Mouse (Mus musculus) kidney, embryonic 14.5 days (tissue): ENCODE data around the gene Alkbh4. TPM values are rescaled to one million over a fixed set of nuclear protein-coding genes. Genes with fewer than 3 reads are reported as not detected.

Source experiments
- ATAC-seq: fragments of 200-750 bp; cut with Nextera tagmentation; 2 replicates; pipeline ENCODE4 v1.8.0; 2017; ENCODE audit warnings: moderate number of reproducible peaks, mild to moderate bottlenecking, moderate TSS enrichment, moderate library complexity; ENCODE audit not compliant: low FRiP score, low TSS enrichment
- H3K27ac ChIP-seq: fragments of 300-500 bp; sonication (generic); 2 replicates; pipeline ENCODE4 v1.5.1; 2014; ENCODE audit warnings: low read depth, mild to moderate bottlenecking, low read length, moderate library complexity, mixed read lengths
- H3K27me3 ChIP-seq: fragments of 300-500 bp; sonication (generic); 2 replicates; pipeline ENCODE4 v1.6.1; 2014; ENCODE audit warnings: mild to moderate bottlenecking, low read length; ENCODE audit not compliant: control insufficient read depth, insufficient read depth
- H3K36me3 ChIP-seq: fragments of 300-500 bp; sonication (generic); 2 replicates; pipeline ENCODE4 v1.6.1; 2014; ENCODE audit warnings: low read length, mixed read lengths; ENCODE audit not compliant: control insufficient read depth, insufficient read depth
- H3K4me1 ChIP-seq: fragments of 300-500 bp; sonication (generic); 2 replicates; pipeline ENCODE4 v1.6.1; 2014; ENCODE audit warnings: low read length, mixed read lengths; ENCODE audit not compliant: control insufficient read depth, insufficient read depth
- H3K4me2 ChIP-seq: fragments of 300-500 bp; sonication (generic); replicated peaks from 2 replicates; pipeline ENCODE4 v1.6.1; 2014; ENCODE audit warnings: low read depth, mild to moderate bottlenecking, low read length
- H3K4me3 ChIP-seq: fragments of 300-500 bp; sonication (generic); 2 replicates; pipeline ENCODE4 v1.5.1; 2014; ENCODE audit warnings: mild to moderate bottlenecking, low read length
- H3K9ac ChIP-seq: fragments of 300-500 bp; sonication (generic); 2 replicates; pipeline ENCODE4 v1.6.1; 2014; ENCODE audit warnings: low read depth, mild to moderate bottlenecking, low read length, moderate library complexity
- H3K9me3 ChIP-seq: fragments of 300-500 bp; sonication (generic); 2 replicates; pipeline ENCODE4 v1.6.1; 2016; ENCODE audit warnings: low read length; ENCODE audit not compliant: control insufficient read depth
- WGBS: fragments of 180-500 bp; shearing (Covaris S2); extraction: QIAGEN DNeasy Blood & Tissue Kit; methylation state at CpG from one replicate; pipeline ENCODE4 v1.1.7; 2014; 5-methylcytosine and 5-hydroxymethylcytosine counted together
- polyA plus RNA-seq: library from polyadenylated mRNA; unstranded; fragments of >200 nt; fragmentation: Nextera tagmentation; extraction: Ambion mirVana; gene quantifications from 2 replicates; pipeline ENCODE4 v1.2.1, GENCODE M21; 2014

Alkbh4 gene
- polyA plus RNA-seq, result 12.5 and 16.0 TPM in 2 replicates

- Histone ChIP-seq H3K4me3 (peak within 1 kb of the TSS; percentile 87), H3K9me3 (no peaks in the 10 kb centered on the region), H3K9ac (peak within 1 kb of the TSS; percentile 79), H3K27me3 (no peaks in the 10 kb centered on the region), H3K27ac (peak within 1 kb of the TSS; percentile 43; the same call in 1 of the 2 replicates), H3K36me3 (peaks cover 52% of the 10 kb centered on the region), H3K4me1 (peaks cover 3% of the 10 kb centered on the region; the same call in 1 of the 2 replicates), H3K4me2 (peak within 1 kb of the TSS; percentile 74)
- ATAC-seq, result peak; percentile 90
- under 1% methylated on average over 59 of the region's 60 CpGs for WGBS
These were observed at the start of gene Alkbh4, which contains the start of gene Lrwd1 for GRCm38 (mm10) chr5:136135571-136136291. Gene Alkbh4, plus strand, starts transcription at chr5:136136146. Gene Lrwd1, minus strand, starts transcription at chr5:136136074.

DNA sequence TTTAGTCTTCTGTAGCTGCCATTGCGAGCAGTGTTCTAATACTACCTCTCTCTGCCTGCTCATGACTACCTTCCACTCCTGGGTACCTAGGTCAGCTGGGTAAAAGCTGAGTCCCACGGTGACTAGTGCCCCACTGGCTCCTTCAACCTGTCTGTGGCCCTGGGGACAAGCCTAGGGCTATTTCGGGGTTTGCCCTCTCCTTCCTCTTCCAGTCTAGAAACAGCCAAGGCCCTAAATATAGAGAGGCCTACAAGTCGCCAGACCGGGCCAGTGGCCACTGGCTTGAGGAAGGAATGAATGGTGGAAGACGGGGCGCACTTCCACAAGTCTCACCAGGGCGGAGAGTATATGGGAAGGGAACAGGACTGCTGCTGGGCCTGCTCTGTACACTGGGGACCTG is 49.7 kb upstream of the Alkbh4 start:
- H3K27ac ChIP-seq, result no peak overlapping the region
- H3K4me1 ChIP-seq, result peaks cover 13% of the 10 kb centered on the region
- no peaks in the 10 kb centered on the region for H3K9me3 ChIP-seq
- 94% methylated on average over 8 of the region's 8 CpGs for WGBS
- ATAC-seq, result no peak
- 0 out of 2 replicates have a peak, but pooled peaks cover 6% of the 10 kb centered on the region for H3K36me3 ChIP-seq
- H3K9ac ChIP-seq, result no peak overlapping the region
- no peaks in the 10 kb centered on the region for H3K27me3 ChIP-seq
- no peak overlapping the region for H3K4me3 ChIP-seq
- H3K4me2 ChIP-seq, result no peak overlapping the region

DNA sequence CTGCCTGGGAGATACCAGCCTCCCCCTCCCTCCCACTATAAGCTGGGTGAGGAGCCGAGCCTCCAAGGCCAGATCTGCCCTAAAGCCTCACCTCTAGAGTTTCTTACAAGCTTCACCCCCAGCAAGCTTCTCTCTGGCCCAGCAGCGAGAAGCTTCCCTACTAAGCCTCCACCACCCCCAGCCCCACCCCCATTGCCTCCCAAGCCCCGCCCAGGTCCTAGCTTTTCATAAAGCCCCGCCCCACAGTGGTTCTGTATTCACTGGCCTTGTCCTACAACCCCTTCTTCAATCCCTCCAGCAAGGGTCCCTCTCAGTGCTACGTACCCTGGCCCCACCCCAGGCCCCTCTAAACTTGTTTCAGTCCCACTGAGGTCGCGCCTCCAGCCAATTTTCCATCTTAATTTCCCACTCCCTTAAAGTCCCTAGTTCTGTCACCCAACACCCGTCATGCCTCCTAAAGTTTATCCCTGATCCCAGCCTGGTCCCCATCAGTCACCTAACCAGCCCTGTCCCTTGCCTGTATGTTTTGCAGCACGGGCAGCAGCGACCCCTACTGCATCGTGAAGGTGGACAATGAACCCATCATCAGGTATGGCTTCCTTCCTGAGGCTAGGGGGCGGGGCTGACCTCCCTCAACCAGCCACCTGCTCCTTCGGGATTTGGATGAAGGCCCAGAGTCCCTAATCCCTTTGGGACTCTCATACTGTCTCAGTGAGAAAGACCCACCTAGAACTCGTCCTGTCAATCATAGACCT is 46.9 kb upstream of the Alkbh4 start:
- no peak overlapping the region for H3K9ac ChIP-seq
- no peaks in the 10 kb centered on the region for H3K9me3 ChIP-seq
- H3K27me3 ChIP-seq, result no peaks in the 10 kb centered on the region
- H3K4me2 ChIP-seq, result no peak overlapping the region
- H3K4me3 ChIP-seq, result no peak overlapping the region
- peaks cover 13% of the 10 kb centered on the region for H3K4me1 ChIP-seq
- no peak overlapping the region for H3K27ac ChIP-seq
- 0 out of 2 replicates have a peak, but pooled peaks cover 7% of the 10 kb centered on the region for H3K36me3 ChIP-seq
- WGBS, result 21% methylated on average over 14 of the region's 14 CpGs
- ATAC-seq, result no peak

DNA sequence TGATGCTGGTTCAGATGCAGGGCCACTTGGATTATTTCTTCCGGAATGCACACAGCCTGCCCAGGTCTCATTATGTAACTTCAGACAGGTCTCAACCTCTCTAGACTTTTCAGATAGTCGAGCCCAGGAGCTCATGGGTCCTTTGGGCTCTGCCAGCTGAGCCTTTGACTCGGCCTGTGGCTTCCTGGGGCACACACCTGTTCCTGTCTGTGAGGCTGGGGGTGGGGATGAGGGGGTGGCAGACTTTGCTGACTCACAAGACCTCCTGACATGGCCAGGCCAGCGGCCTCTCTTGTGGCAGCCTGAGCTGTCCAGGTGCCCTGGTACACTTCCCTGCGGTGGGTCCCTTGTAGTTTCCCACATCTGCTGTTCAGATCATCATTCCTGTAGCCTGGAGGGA is 44.0 kb upstream of the Alkbh4 start:
- H3K4me2 ChIP-seq, result no peak overlapping the region
- H3K4me1 ChIP-seq, result no peaks in the 10 kb centered on the region
- no peak overlapping the region for H3K4me3 ChIP-seq
- H3K9me3 ChIP-seq, result no peaks in the 10 kb centered on the region
- H3K27me3 ChIP-seq, result no peaks in the 10 kb centered on the region
- H3K9ac ChIP-seq, result no peak overlapping the region
- ATAC-seq, result no peak
- WGBS, result 62% methylated on average over 5 of the region's 5 CpGs
- no peak overlapping the region for H3K27ac ChIP-seq
- H3K36me3 ChIP-seq, result 0 out of 2 replicates have a peak, but pooled peaks cover 4% of the 10 kb centered on the region

DNA sequence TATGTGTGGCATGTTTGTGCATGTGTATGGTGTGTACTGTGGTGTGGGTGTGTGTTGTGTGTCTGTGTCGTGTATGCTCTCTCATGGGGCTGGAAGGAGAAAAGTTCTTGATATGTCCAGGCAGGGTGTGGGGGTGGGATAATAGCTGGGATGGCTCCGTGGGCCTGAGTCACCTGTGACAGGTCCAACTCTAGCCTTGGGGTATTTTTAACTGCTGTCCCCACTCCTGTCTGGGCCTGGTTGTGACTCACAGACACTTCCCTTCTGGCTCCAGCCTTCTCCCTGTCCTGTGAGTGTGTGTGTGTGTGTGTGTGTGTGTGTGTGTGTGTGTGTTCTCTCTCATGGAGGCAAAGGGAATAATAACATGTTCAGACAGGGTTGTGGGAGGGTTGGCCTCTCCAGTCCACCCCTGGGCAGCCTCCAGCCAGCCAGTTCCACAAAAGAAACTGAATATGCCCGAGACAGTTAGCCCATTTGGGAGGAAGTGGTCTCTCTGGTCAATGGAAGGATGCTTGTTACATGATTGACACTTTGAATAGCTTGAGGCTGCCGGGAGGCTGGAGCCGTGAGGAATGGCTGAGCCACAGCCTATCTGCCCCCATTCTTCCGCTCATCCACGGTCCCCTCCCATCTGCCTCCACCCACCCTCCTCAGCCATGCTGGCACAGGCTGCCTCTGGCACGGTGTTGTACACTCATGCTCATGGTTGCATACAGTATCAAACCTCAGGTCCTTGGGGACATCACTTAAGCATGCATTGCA is 41.5 kb upstream of the Alkbh4 start:
- 54% methylated on average over 8 of the region's 8 CpGs for whole genome bisulfite sequencing
- Histone ChIP-seq H3K27ac (no peak overlapping the region), H3K27me3 (no peaks in the 10 kb centered on the region), H3K4me1 (no peaks in the 10 kb centered on the region), H3K9ac (no peak overlapping the region), H3K4me2 (no peak overlapping the region), H3K9me3 (no peaks in the 10 kb centered on the region), H3K4me3 (no peak overlapping the region), H3K36me3 (0 out of 2 replicates have a peak, but pooled peaks cover 4% of the 10 kb centered on the region)
- ATAC-seq, result 0 out of 2 replicates have a peak, but pooled peaks have one; percentile 11

DNA sequence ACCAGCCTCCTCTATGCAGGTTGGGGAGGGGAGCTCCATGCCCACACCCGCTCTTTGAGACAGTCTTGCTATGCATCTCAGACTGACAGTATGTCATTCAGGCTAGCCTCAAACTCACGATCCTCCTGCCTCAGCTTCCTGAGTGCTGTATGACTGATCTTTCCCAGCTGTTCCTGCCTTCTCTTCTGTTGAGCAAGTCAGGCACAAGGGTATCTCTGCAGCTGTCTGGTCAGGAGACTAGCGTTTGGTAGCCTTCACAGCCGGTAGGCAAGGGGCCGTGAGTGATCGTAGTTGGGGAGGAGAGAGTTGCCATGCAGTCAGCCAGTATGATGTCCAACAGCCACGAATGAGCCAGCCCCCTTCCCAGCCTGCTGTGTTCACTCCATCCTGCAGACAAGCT is 40.9 kb upstream of the Alkbh4 start:
- no peaks in the 10 kb centered on the region for H3K27me3 ChIP-seq
- no peak overlapping the region for H3K4me2 ChIP-seq
- H3K9me3 ChIP-seq, result no peaks in the 10 kb centered on the region
- ATAC-seq, result 0 out of 2 replicates have a peak, but pooled peaks have one; percentile 2
- 0 out of 2 replicates have a peak, but pooled peaks cover 4% of the 10 kb centered on the region for H3K36me3 ChIP-seq
- no peak overlapping the region for H3K4me3 ChIP-seq
- WGBS, result 67% methylated on average over 7 of the region's 7 CpGs
- no peaks in the 10 kb centered on the region for H3K4me1 ChIP-seq
- H3K27ac ChIP-seq, result no peak overlapping the region
- H3K9ac ChIP-seq, result no peak overlapping the region

DNA sequence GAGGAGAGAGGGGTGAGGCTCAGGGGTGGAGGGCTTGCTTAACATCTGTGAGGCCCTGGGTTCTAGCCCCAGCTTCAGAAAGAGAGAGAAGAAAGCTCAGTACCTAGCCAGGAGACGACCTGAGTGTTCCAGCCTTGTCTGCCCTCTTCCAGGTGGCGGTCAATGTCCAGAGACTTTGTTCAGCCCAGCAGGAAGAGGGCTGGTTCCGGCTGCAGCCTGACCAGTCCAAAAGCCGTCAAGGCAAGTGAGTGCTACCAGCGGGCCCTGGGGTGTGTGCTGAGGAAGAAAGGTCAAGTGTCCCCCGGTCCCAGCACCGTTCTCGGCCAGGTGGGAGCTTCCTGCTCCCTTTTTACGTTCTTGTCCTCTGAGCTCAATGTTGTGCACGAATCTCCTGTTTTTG is 37.4 kb upstream of the Alkbh4 start:
- Histone ChIP-seq H3K27me3 (peaks cover 3% of the 10 kb centered on the region; the same call in 1 of the 2 replicates), H3K27ac (no peak overlapping the region), H3K4me1 (0 out of 2 replicates have a peak, but pooled peaks cover 5% of the 10 kb centered on the region), H3K9ac (no peak overlapping the region), H3K36me3 (no peaks in the 10 kb centered on the region), H3K9me3 (no peaks in the 10 kb centered on the region), H3K4me2 (no peak overlapping the region), H3K4me3 (no peak overlapping the region)
- WGBS, result 84% methylated on average over 10 of the region's 10 CpGs
- ATAC-seq, result no peak

DNA sequence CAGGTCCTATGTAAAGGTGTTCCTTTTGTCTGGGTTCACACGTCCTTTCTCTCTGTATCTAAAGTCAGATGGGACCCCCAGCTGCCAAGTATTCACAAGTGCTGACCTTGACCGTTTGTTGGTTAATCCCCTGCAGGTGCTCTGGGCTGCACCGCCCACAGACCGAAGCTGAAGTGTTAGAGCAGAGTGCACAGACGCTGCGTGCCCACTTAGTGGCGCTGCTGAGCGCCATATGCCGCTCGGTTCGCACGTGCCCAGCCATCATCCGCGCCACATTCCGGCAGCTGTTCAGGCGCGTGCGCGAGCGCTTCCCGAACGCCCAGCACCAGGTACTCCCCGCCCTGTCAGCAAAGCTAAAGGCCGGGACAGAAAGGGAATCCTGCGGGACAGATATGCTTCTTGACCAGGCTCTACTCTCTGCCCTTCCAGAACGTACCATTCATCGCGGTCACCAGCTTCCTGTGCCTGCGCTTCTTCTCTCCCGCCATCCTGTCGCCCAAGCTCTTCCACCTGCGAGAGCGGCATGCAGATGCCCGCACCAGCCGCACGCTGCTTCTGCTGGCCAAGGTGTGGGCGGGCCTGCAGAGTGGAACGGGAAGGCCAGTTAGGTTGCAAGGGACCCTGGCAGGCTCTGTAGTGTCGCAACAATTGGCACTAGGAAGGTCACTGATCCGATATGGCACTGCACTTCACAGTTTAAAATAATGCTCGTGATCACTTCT is 33.7 kb upstream of the Alkbh4 start:
- 0 out of 2 replicates have a peak, but pooled peaks cover 5% of the 10 kb centered on the region for H3K4me1 ChIP-seq
- H3K4me2 ChIP-seq, result peak overlapping the region; percentile 59
- ATAC-seq, result peak; percentile 70
- peak overlapping the region; percentile 29 for H3K4me3 ChIP-seq
- peak overlapping the region; percentile 42; the same call in 1 of the 2 replicates for H3K9ac ChIP-seq
- no peaks in the 10 kb centered on the region for H3K36me3 ChIP-seq
- peaks cover 3% of the 10 kb centered on the region; the same call in 1 of the 2 replicates for H3K27me3 ChIP-seq
- H3K9me3 ChIP-seq, result no peaks in the 10 kb centered on the region
- WGBS, result 7% methylated on average over 41 of the region's 41 CpGs
- no peak overlapping the region for H3K27ac ChIP-seq
